ENCODE assay signal across 22 mouse cellular contexts in the genomic region with DNA sequence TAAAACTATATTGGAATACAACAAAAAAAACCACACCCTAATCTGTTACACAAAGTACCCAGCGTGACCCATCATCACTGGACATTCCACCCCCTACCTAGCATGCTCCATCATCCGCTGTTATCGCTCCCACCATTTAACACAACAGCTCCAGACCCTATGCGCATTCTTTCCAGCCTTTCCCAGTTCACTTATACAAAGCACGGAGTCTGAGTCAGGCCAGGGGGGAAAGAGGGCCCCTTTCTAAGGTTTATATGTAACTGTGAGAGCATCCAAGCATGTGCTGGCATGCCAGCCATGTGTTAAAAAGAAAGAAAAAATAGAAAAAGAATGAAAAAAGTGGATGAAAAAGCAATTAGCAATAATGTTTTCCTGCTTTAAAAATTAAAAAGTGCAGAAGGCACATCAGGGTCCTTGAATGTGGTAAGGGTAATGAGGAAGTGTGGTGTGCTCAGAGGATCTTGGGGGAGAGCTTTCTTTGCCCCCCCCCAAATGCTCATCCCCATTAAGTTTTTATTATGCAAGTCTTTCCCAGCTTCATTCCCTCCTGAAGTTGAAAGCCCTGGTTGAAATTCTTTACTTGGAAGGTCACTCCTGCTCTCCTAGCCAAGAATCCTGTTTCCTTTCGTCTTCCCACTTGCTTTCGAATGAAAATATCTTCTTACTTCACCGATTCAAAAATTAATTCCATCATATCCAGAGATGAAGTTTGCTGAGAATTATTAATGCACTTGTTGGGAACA.
DNase-seq lines count a peak whose midpoint lies in the region; ATAC-seq lines count a peak whose summit lies in the region.
"Had no signal": no experiment of that assay in that cellular context is flagged by ENCODE, and none has a peak within 500 bp of the region (broad histone marks: within the 10 kb centered on the region; RNA-seq: fewer than 3 reads in every experiment).

No protein-coding gene starts in this region.

- 56% methylated on average over 8 of the region's 8 CpGs for WGBS in heart, embryonic 14.5 days
- WGBS in midbrain, embryonic 11.5 days = 89% methylated on average over 8 of the region's 8 CpGs
- WGBS in midbrain, embryonic 14.5 days = 86% methylated on average over 8 of the region's 8 CpGs
- 73% methylated on average over 8 of the region's 8 CpGs for WGBS in hindbrain, embryonic 16.5 days

- H3K9ac ChIP-seq in heart, embryonic 14.5 days (ENCODE audit: low read length) = no peak overlapping the region
- no peak overlapping the region for H3K9ac ChIP-seq in midbrain, embryonic 11.5 days (ENCODE audit: low read length)
- no peak overlapping the region for H3K9ac ChIP-seq in midbrain, embryonic 14.5 days (replicated peaks; ENCODE audit: low read length)
- H3K9ac ChIP-seq in hindbrain, embryonic 16.5 days (ENCODE audit: low read depth, low read length) = no peak overlapping the region
- H3K9ac ChIP-seq: forebrain, postnatal 0 days; limb, embryonic 15.5 days; liver, embryonic 15.5 days; midbrain, embryonic 12.5 days; neural tube, embryonic 12.5 days had no signal

- DNase-seq in gastrocnemius, adult 18-20 months (ENCODE audit: low spot score) = peak; percentile 41
- DNase-seq in gastrocnemius, postnatal 14 days = no peak
- DNase-seq in heart, postnatal 25 days (ENCODE audit: low spot score) = no peak
- DNase-seq in midbrain, embryonic 11.5 days (ENCODE audit: low spot score, missing footprints) = peak; percentile 23
- no peak for DNase-seq in midbrain, embryonic 14.5 days
- DNase-seq: cerebellum, adult 18-20 months; cerebellum, postnatal 25 days; embryo, embryonic 11 days; forebrain, postnatal 0 days; kidney, adult 11 months; layer of hippocampus, postnatal 36 days; right cerebral cortex, postnatal 4 days; thymus, postnatal 14 days had no signal

- H3K27me3 ChIP-seq in heart, embryonic 14.5 days (ENCODE audit: control insufficient read depth, insufficient read depth, low read length) = no peaks in the 10 kb centered on the region
- no peaks in the 10 kb centered on the region for H3K27me3 ChIP-seq in midbrain, embryonic 11.5 days (ENCODE audit: control insufficient read depth, insufficient read depth, low read length)
- H3K27me3 ChIP-seq in midbrain, embryonic 14.5 days (ENCODE audit: control insufficient read depth, insufficient read depth, low read length) = no peaks in the 10 kb centered on the region
- H3K27me3 ChIP-seq in hindbrain, embryonic 16.5 days (replicated peaks; ENCODE audit: control insufficient read depth, insufficient read depth, low read length) = no peaks in the 10 kb centered on the region
- H3K27me3 ChIP-seq: limb, embryonic 15.5 days; liver, embryonic 15.5 days; midbrain, embryonic 12.5 days; neural tube, embryonic 12.5 days had no signal

- H3K4me3 ChIP-seq in heart, embryonic 14.5 days (ENCODE audit: control insufficient read depth in 1 of 2, insufficient read depth in 1 of 2, low read depth in 1 of 2, low read length in 2 of 2) = no peak overlapping the region
- no peak overlapping the region for H3K4me3 ChIP-seq in midbrain, embryonic 11.5 days (ENCODE audit: low read depth, low read length)
- no peak overlapping the region for H3K4me3 ChIP-seq in midbrain, embryonic 14.5 days (replicated peaks; ENCODE audit: low read depth, low read length)
- H3K4me3 ChIP-seq in hindbrain, embryonic 16.5 days (ENCODE audit: low read length) = no peak overlapping the region
- H3K4me3 ChIP-seq: limb, embryonic 15.5 days; liver, embryonic 15.5 days; midbrain, embryonic 12.5 days; neural tube, embryonic 12.5 days had no signal

- peaks cover 7 to 20% of the 10 kb centered on the region in 2 experiments for H3K4me1 ChIP-seq in heart, embryonic 14.5 days (ENCODE audit: control insufficient read depth in 2 of 2, insufficient read depth in 2 of 2, low read length in 2 of 2)
- H3K4me1 ChIP-seq in midbrain, embryonic 11.5 days (ENCODE audit: control insufficient read depth, insufficient read depth, low read length) = no peaks in the 10 kb centered on the region
- no peaks in the 10 kb centered on the region for H3K4me1 ChIP-seq in midbrain, embryonic 14.5 days (ENCODE audit: control insufficient read depth, insufficient read depth, low read length)
- H3K4me1 ChIP-seq in hindbrain, embryonic 16.5 days (ENCODE audit: control insufficient read depth, insufficient read depth, low read depth, low read length) = no peaks in the 10 kb centered on the region
- H3K4me1 ChIP-seq: liver, embryonic 15.5 days; midbrain, embryonic 12.5 days; neural tube, embryonic 12.5 days had no signal

- no peaks in the 10 kb centered on the region for H3K9me3 ChIP-seq in heart, embryonic 14.5 days (ENCODE audit: control insufficient read depth, low read length)
- no peaks in the 10 kb centered on the region for H3K9me3 ChIP-seq in midbrain, embryonic 11.5 days (ENCODE audit: control insufficient read depth, low read length)
- no peaks in the 10 kb centered on the region for H3K9me3 ChIP-seq in midbrain, embryonic 14.5 days (ENCODE audit: control insufficient read depth, low read length)
- no peaks in the 10 kb centered on the region for H3K9me3 ChIP-seq in hindbrain, embryonic 16.5 days (ENCODE audit: control insufficient read depth, low read length)
- H3K9me3 ChIP-seq: G1E; limb, embryonic 15.5 days; liver, embryonic 15.5 days; midbrain, embryonic 12.5 days; neural tube, embryonic 12.5 days had no signal

- no peak for ATAC-seq in heart, embryonic 14.5 days (ENCODE audit: insufficient number of reproducible peaks, insufficient read depth, low FRiP score, low read depth)
- no peak for ATAC-seq in midbrain, embryonic 11.5 days (ENCODE audit: low FRiP score)
- ATAC-seq in midbrain, embryonic 14.5 days (ENCODE audit: low FRiP score, low TSS enrichment) = no peak
- no peak for ATAC-seq in hindbrain, embryonic 16.5 days
- ATAC-seq in frontal cortex, adult (ENCODE audit: low TSS enrichment) = no peak
- ATAC-seq: forebrain, postnatal 0 days had no signal

- H3K36me3 ChIP-seq in heart, embryonic 14.5 days (ENCODE audit: control insufficient read depth, insufficient read depth, low read length) = no peaks in the 10 kb centered on the region
- H3K36me3 ChIP-seq in midbrain, embryonic 11.5 days (ENCODE audit: control insufficient read depth, insufficient read depth, low read length) = no peaks in the 10 kb centered on the region
- no peaks in the 10 kb centered on the region for H3K36me3 ChIP-seq in midbrain, embryonic 14.5 days (ENCODE audit: control insufficient read depth, insufficient read depth, low read length)
- no peaks in the 10 kb centered on the region for H3K36me3 ChIP-seq in hindbrain, embryonic 16.5 days (ENCODE audit: control insufficient read depth, insufficient read depth, low read length)
- H3K36me3 ChIP-seq: G1E; limb, embryonic 15.5 days; liver, embryonic 15.5 days; midbrain, embryonic 12.5 days; neural tube, embryonic 12.5 days had no signal

- H3K27ac ChIP-seq in heart, embryonic 14.5 days (replicated peaks in 1 of 2; ENCODE audit: control insufficient read depth in 1 of 2, insufficient read depth in 1 of 2, low read depth in 2 of 2, low read length in 2 of 2) = peak overlapping the region; percentile 20 to 49; a peak in 2 of 4 replicates
- H3K27ac ChIP-seq in midbrain, embryonic 11.5 days (ENCODE audit: low read depth, low read length) = no peak overlapping the region
- no peak overlapping the region for H3K27ac ChIP-seq in midbrain, embryonic 14.5 days (replicated peaks; ENCODE audit: low read depth, low read length)
- no peak overlapping the region for H3K27ac ChIP-seq in hindbrain, embryonic 16.5 days (ENCODE audit: low read depth, low read length)
- H3K27ac ChIP-seq: limb, embryonic 15.5 days; liver, embryonic 15.5 days; macrophage; midbrain, embryonic 12.5 days; neural tube, embryonic 12.5 days had no signal

- intact Hi-C loops in gastrocnemius, postnatal 14 days (cut with DNase I; ENCODE audit: low total_unique reads) = no loop called here
- intact Hi-C loops in heart, postnatal 25 days (cut with DNase I) = no loop called here

- no peak overlapping the region for H3K4me2 ChIP-seq in heart, embryonic 14.5 days (ENCODE audit: low read length)
- H3K4me2 ChIP-seq in midbrain, embryonic 11.5 days = no peak overlapping the region
- no peak overlapping the region for H3K4me2 ChIP-seq in midbrain, embryonic 14.5 days (ENCODE audit: low read length)
- H3K4me2 ChIP-seq in hindbrain, embryonic 16.5 days (ENCODE audit: low read length) = no peak overlapping the region
- H3K4me2 ChIP-seq: limb, embryonic 15.5 days; liver, embryonic 15.5 days; midbrain, embryonic 12.5 days; neural tube, embryonic 12.5 days had no signal

Comparison
In these comparisons a context has a peak if more than half of its experiments do, and no peak if none do; other contexts are left out.
1. DNase-seq: peak in gastrocnemius, adult 18-20 months (single experiment) and midbrain, embryonic 11.5 days (single experiment); none in gastrocnemius, postnatal 14 days (single experiment), heart, postnatal 25 days (single experiment) and midbrain, embryonic 14.5 days (single experiment).
2. H3K27ac ChIP-seq: peak in heart, embryonic 14.5 days (2 of 2); none in midbrain, embryonic 11.5 days (single experiment), midbrain, embryonic 14.5 days (single experiment) and hindbrain, embryonic 16.5 days (single experiment).